Mouse (Mus musculus) liver, embryonic 15.5 days (tissue): ENCODE measurements around the gene Adm2. TPM values are rescaled to one million over a fixed set of nuclear protein-coding genes. Genes with fewer than 3 reads are reported as not detected.

ENCODE experiments used
- ATAC-seq: fragments of 200-750 bp; cut with Nextera tagmentation; 2 replicates; pipeline ENCODE4 v1.8.0; 2017; ENCODE audit warnings: moderate number of reproducible peaks, mild to moderate bottlenecking, moderate library complexity; ENCODE audit not compliant: insufficient read depth
- H3K27ac ChIP-seq: fragments of 300-500 bp; sonication (generic); replicated peaks from 2 replicates; pipeline ENCODE4 v1.5.1; 2015; ENCODE audit warnings: mild to moderate bottlenecking, inconsistent platforms
- H3K27me3 ChIP-seq: fragments of 300-500 bp; sonication (generic); 2 replicates; pipeline ENCODE4 v1.6.1; 2015; ENCODE audit warnings: mild to moderate bottlenecking, inconsistent platforms
- H3K36me3 ChIP-seq: fragments of 300-500 bp; sonication (generic); replicated peaks from 2 replicates; pipeline ENCODE4 v1.6.1; 2015; ENCODE audit warnings: moderate library complexity, mild to moderate bottlenecking, inconsistent platforms
- H3K4me1 ChIP-seq: fragments of 300-500 bp; sonication (generic); replicated peaks from 2 replicates; pipeline ENCODE4 v1.6.1; 2015; ENCODE audit warnings: inconsistent platforms
- H3K4me2 ChIP-seq: fragments of 300-500 bp; sonication (generic); 2 replicates; pipeline ENCODE4 v1.6.1; 2015; ENCODE audit warnings: moderate library complexity, mild to moderate bottlenecking, inconsistent platforms
- H3K4me3 ChIP-seq: fragments of 300-500 bp; sonication (generic); replicated peaks from 2 replicates; pipeline ENCODE4 v1.5.1; 2015; ENCODE audit warnings: mild to moderate bottlenecking, inconsistent platforms
- H3K9ac ChIP-seq: fragments of 300-500 bp; sonication (generic); 2 replicates; pipeline ENCODE4 v1.6.1; 2015; ENCODE audit warnings: moderate library complexity, mild to moderate bottlenecking, inconsistent platforms
- H3K9me3 ChIP-seq: fragments of 300-500 bp; sonication (generic); replicated peaks from 2 replicates; pipeline ENCODE4 v1.6.1; 2016; ENCODE audit warnings: inconsistent platforms
- WGBS: fragments of 180-500 bp; shearing (Covaris S2); methylation state at CpG from one replicate; pipeline ENCODE4 v1.1.7; 2015; ENCODE audit warnings: mixed read lengths; ENCODE audit not compliant: insufficient replicate concordance; 5-methylcytosine and 5-hydroxymethylcytosine counted together
- polyA plus RNA-seq: library from polyadenylated mRNA; unstranded; fragments of >200 nt; fragmentation: Nextera tagmentation; extraction: Ambion mirVana; gene quantifications from 2 replicates; pipeline ENCODE4 v1.2.1, GENCODE M21; 2015

Gene Adm2
- polyA plus RNA-seq, 1 experiment from 2014 or later = 2.0 TPM

GRCm38 (mm10) chr15:89309962-89310498, 12.5 kb upstream of the Adm2 start:
- 0 out of 2 replicates have a peak, but pooled peaks have one; percentile 3 for ATAC-seq
- Histone ChIP-seq H3K9ac (no peak overlapping the region), H3K36me3 (peaks cover 20% of the 10 kb centered on the region), H3K9me3 (no peaks in the 10 kb centered on the region), H3K27ac (no peak overlapping the region), H3K4me3 (no peak overlapping the region), H3K27me3 (no peaks in the 10 kb centered on the region), H3K4me1 (peaks cover 72% of the 10 kb centered on the region), H3K4me2 (no peak overlapping the region)
- 20% methylated on average over 6 of the region's 6 CpGs for WGBS

GRCm38 (mm10) chr15:89313359-89313758, 9.2 kb upstream of the Adm2 start:
- no peaks in the 10 kb centered on the region for H3K36me3 ChIP-seq
- ATAC-seq = no peak
- H3K27ac ChIP-seq = no peak overlapping the region
- peaks cover 2% of the 10 kb centered on the region; the same call in 1 of the 2 replicates for H3K27me3 ChIP-seq
- H3K4me3 ChIP-seq = peak overlapping the region; percentile 88; the same call in 1 of the 2 replicates
- WGBS = 72% methylated on average over 4 of the region's 4 CpGs
- peak overlapping the region; percentile 36 for H3K4me2 ChIP-seq
- peak overlapping the region; percentile 93; the same call in 1 of the 2 replicates for H3K9ac ChIP-seq
- no peaks in the 10 kb centered on the region for H3K9me3 ChIP-seq
- peaks cover 73% of the 10 kb centered on the region for H3K4me1 ChIP-seq

- H3K9me3 ChIP-seq = no peaks in the 10 kb centered on the region
- H3K9ac ChIP-seq = peak overlapping the region; percentile 93
- H3K4me2 ChIP-seq = peak overlapping the region; percentile 95
- peaks cover 66% of the 10 kb centered on the region for H3K4me1 ChIP-seq
- H3K4me3 ChIP-seq = peak overlapping the region; percentile 88
- H3K36me3 ChIP-seq = no peaks in the 10 kb centered on the region
- ATAC-seq = no peak
- no peak overlapping the region for H3K27ac ChIP-seq
- H3K27me3 ChIP-seq = peaks cover 4% of the 10 kb centered on the region; the same call in 1 of the 2 replicates
- 24% methylated on average over 3 of the region's 3 CpGs for WGBS
Measured at GRCm38 (mm10) chr15:89314107-89314506, 8.4 kb upstream of the Adm2 start.

- H3K9me3 ChIP-seq = no peaks in the 10 kb centered on the region
- WGBS = under 1% methylated on average over 58 of the region's 58 CpGs
- H3K36me3 ChIP-seq = no peaks in the 10 kb centered on the region
- ATAC-seq = peak; percentile 39
- peaks cover 61% of the 10 kb centered on the region for H3K4me1 ChIP-seq
- peak overlapping the region; percentile 62 for H3K27ac ChIP-seq
- peak overlapping the region; percentile 93 for H3K9ac ChIP-seq
- peak overlapping the region; percentile 95 for H3K4me2 ChIP-seq
- H3K27me3 ChIP-seq = peaks cover 4% of the 10 kb centered on the region; the same call in 1 of the 2 replicates
- peak overlapping the region; percentile 88 for H3K4me3 ChIP-seq
Measured at GRCm38 (mm10) chr15:89314511-89315189, 7.9 kb upstream of the Adm2 start.

GRCm38 (mm10) chr15:89315190-89315731, 7.3 kb upstream of the Adm2 start, which contains the start of gene Sbf1:
Sbf1 (minus strand) TSS chr15:89315311.
- peaks cover 55% of the 10 kb centered on the region for H3K4me1 ChIP-seq
- peak within 1 kb of the TSS; percentile 93 for H3K9ac ChIP-seq
- peaks cover 4% of the 10 kb centered on the region; the same call in 1 of the 2 replicates for H3K27me3 ChIP-seq
- peak within 1 kb of the TSS; percentile 88 for H3K4me3 ChIP-seq
- H3K36me3 ChIP-seq = no peaks in the 10 kb centered on the region
- under 1% methylated on average over 37 of the region's 37 CpGs for WGBS
- peak; percentile 100 for ATAC-seq
- H3K27ac ChIP-seq = peak within 1 kb of the TSS; percentile 76
- H3K4me2 ChIP-seq = peak within 1 kb of the TSS; percentile 95
- no peaks in the 10 kb centered on the region for H3K9me3 ChIP-seq

GRCm38 (mm10) chr15:89316146-89316545, 6.4 kb upstream of the Adm2 start:
- H3K36me3 ChIP-seq = no peaks in the 10 kb centered on the region
- ATAC-seq = no peak
- WGBS = 72% methylated on average over 11 of the region's 11 CpGs
- H3K9me3 ChIP-seq = no peaks in the 10 kb centered on the region
- H3K9ac ChIP-seq = 0 out of 2 replicates have a peak overlapping the region, but pooled peaks have one; percentile 66
- 0 out of 2 replicates have a peak overlapping the region, but pooled peaks have one; percentile 95 for H3K4me2 ChIP-seq
- no peak overlapping the region; the same call in 1 of the 2 replicates for H3K4me3 ChIP-seq
- peaks cover 10% of the 10 kb centered on the region; the same call in 1 of the 2 replicates for H3K27me3 ChIP-seq
- peaks cover 54% of the 10 kb centered on the region for H3K4me1 ChIP-seq
- H3K27ac ChIP-seq = 0 out of 2 replicates have a peak overlapping the region, but pooled peaks have one; percentile 24

GRCm38 (mm10) chr15:89321264-89321663, 1.3 kb upstream of the Adm2 start:
- ATAC-seq = no peak
- Histone ChIP-seq H3K27ac (no peak overlapping the region), H3K4me3 (no peak overlapping the region), H3K27me3 (peaks cover 45% of the 10 kb centered on the region), H3K9ac (no peak overlapping the region), H3K9me3 (no peaks in the 10 kb centered on the region), H3K36me3 (no peaks in the 10 kb centered on the region), H3K4me1 (peaks cover 31% of the 10 kb centered on the region), H3K4me2 (peak overlapping the region; percentile 24; the same call in 1 of the 2 replicates)
- WGBS = 20% methylated on average over 8 of the region's 8 CpGs

GRCm38 (mm10) chr15:89323656-89324055, 1.1 kb downstream of the Adm2 start:
- no peak overlapping the region for H3K9ac ChIP-seq
- peaks cover 30% of the 10 kb centered on the region for H3K4me1 ChIP-seq
- H3K9me3 ChIP-seq = no peaks in the 10 kb centered on the region
- no peaks in the 10 kb centered on the region for H3K36me3 ChIP-seq
- WGBS = 52% methylated on average over 4 of the region's 4 CpGs
- H3K27ac ChIP-seq = no peak overlapping the region
- peak overlapping the region; percentile 65 for H3K4me2 ChIP-seq
- peaks cover 46% of the 10 kb centered on the region for H3K27me3 ChIP-seq
- peak overlapping the region; percentile 52 for H3K4me3 ChIP-seq
- no peak for ATAC-seq

- Histone ChIP-seq H3K27me3 (peaks cover 39% of the 10 kb centered on the region), H3K4me2 (no peak overlapping the region), H3K4me1 (peaks cover 19% of the 10 kb centered on the region), H3K27ac (no peak overlapping the region), H3K36me3 (no peaks in the 10 kb centered on the region), H3K9me3 (no peaks in the 10 kb centered on the region), H3K9ac (no peak overlapping the region), H3K4me3 (no peak overlapping the region)
- ATAC-seq = no peak
- WGBS = 54% methylated on average over 5 of the region's 5 CpGs
Measured at GRCm38 (mm10) chr15:89326441-89326840, 3.9 kb downstream of the Adm2 start.

- no peak within 1 kb of the TSS for H3K9ac ChIP-seq
- ATAC-seq = no peak
- no peak within 1 kb of the TSS for H3K4me3 ChIP-seq
- 76% methylated on average over 7 of the region's 7 CpGs for WGBS
- H3K36me3 ChIP-seq = no peaks in the 10 kb centered on the region
- H3K4me2 ChIP-seq = peak within 1 kb of the TSS; percentile 23; the same call in 1 of the 2 replicates
- no peaks in the 10 kb centered on the region for H3K9me3 ChIP-seq
- no peaks in the 10 kb centered on the region for H3K27me3 ChIP-seq
- H3K4me1 ChIP-seq = no peaks in the 10 kb centered on the region
- H3K27ac ChIP-seq = no peak within 1 kb of the TSS
Measured at GRCm38 (mm10) chr15:89334271-89334670, 11.8 kb downstream of the Adm2 start, which contains the start of gene Miox. Miox (plus strand) TSS chr15:89334398.
